Mouse (Mus musculus): ENCODE results near the gene Gss. TPM values are rescaled to one million over a fixed set of nuclear protein-coding genes. Genes with fewer than 3 reads are reported as not detected.
A peak's percentile ranks its signal among the peaks of the same experiment; 100 is the strongest.

The Gss gene
- polyA plus RNA-seq (2014; fragmentation: Nextera tagmentation; extraction: Ambion mirVana) = 25.0 and 29.8 TPM in 2 replicates

- Histone ChIP-seq H3K36me3 (ENCODE audit: control insufficient read depth, insufficient read depth, low read length) (no peaks in the 10 kb centered on the region), H3K9me3 (ENCODE audit: control insufficient read depth, low read length) (no peaks in the 10 kb centered on the region), H3K9ac (ENCODE audit: low read depth, low read length) (peak within 1 kb of the TSS; percentile 80), H3K4me3 (ENCODE audit: low read length) (peak within 1 kb of the TSS; percentile 70), H3K4me2 (replicated peaks; ENCODE audit: low read depth, low read length) (peak within 1 kb of the TSS; percentile 85), H3K27me3 (ENCODE audit: control insufficient read depth, insufficient read depth, low read length) (no peaks in the 10 kb centered on the region), H3K4me1 (ENCODE audit: control insufficient read depth, insufficient read depth, low read length) (no peaks in the 10 kb centered on the region), H3K27ac (ENCODE audit: low read depth, low read length) (peak within 1 kb of the TSS; percentile 85)
- WGBS = under 1% methylated on average over 53 of the region's 53 CpGs
- ATAC-seq (ENCODE audit: low FRiP score, low TSS enrichment) = peak; percentile 93
Measured at GRCm38 (mm10) chr2:155592137-155592853, at the start of gene Gss. Gss (minus strand) TSS chr2:155592810.

- H3K4me3 ChIP-seq (ENCODE audit: low read length) = no peak overlapping the region
- no peak overlapping the region for H3K4me2 ChIP-seq (replicated peaks; ENCODE audit: low read depth, low read length)
- no peak for ATAC-seq (ENCODE audit: low FRiP score, low TSS enrichment)
- H3K27ac ChIP-seq (ENCODE audit: low read depth, low read length) = no peak overlapping the region
- H3K36me3 ChIP-seq (ENCODE audit: control insufficient read depth, insufficient read depth, low read length) = peaks cover 92% of the 10 kb centered on the region
- H3K9me3 ChIP-seq (ENCODE audit: control insufficient read depth, low read length) = no peaks in the 10 kb centered on the region
- no peaks in the 10 kb centered on the region for H3K4me1 ChIP-seq (ENCODE audit: control insufficient read depth, insufficient read depth, low read length)
- H3K27me3 ChIP-seq (ENCODE audit: control insufficient read depth, insufficient read depth, low read length) = no peaks in the 10 kb centered on the region
- 81% methylated on average over 18 of the region's 18 CpGs for WGBS
- H3K9ac ChIP-seq (ENCODE audit: low read depth, low read length) = no peak overlapping the region
Measured at GRCm38 (mm10) chr2:155641540-155642472, 49.2 kb upstream of the Gss start.

- no peak overlapping the region for H3K27ac ChIP-seq (ENCODE audit: low read depth, low read length)
- ATAC-seq (ENCODE audit: low FRiP score, low TSS enrichment) = no peak
- H3K4me1 ChIP-seq (ENCODE audit: control insufficient read depth, insufficient read depth, low read length) = no peaks in the 10 kb centered on the region
- H3K27me3 ChIP-seq (ENCODE audit: control insufficient read depth, insufficient read depth, low read length) = no peaks in the 10 kb centered on the region
- no peak overlapping the region for H3K9ac ChIP-seq (ENCODE audit: low read depth, low read length)
- WGBS = 89% methylated on average over 6 of the region's 6 CpGs
- no peaks in the 10 kb centered on the region for H3K9me3 ChIP-seq (ENCODE audit: control insufficient read depth, low read length)
- peaks cover 96% of the 10 kb centered on the region for H3K36me3 ChIP-seq (ENCODE audit: control insufficient read depth, insufficient read depth, low read length)
- no peak overlapping the region for H3K4me2 ChIP-seq (replicated peaks; ENCODE audit: low read depth, low read length)
- no peak overlapping the region for H3K4me3 ChIP-seq (ENCODE audit: low read length)
Measured at GRCm38 (mm10) chr2:155640656-155641055, 48.0 kb upstream of the Gss start.

GRCm38 (mm10) chr2:155637411-155637810, 44.8 kb upstream of the Gss start:
- H3K4me1 ChIP-seq (ENCODE audit: control insufficient read depth, insufficient read depth, low read length) = no peaks in the 10 kb centered on the region
- peaks cover 91% of the 10 kb centered on the region for H3K36me3 ChIP-seq (ENCODE audit: control insufficient read depth, insufficient read depth, low read length)
- 93% methylated on average over 4 of the region's 4 CpGs for WGBS

GRCm38 (mm10) chr2:155636881-155637280, 44.3 kb upstream of the Gss start:
- H3K27ac ChIP-seq (ENCODE audit: low read depth, low read length) = no peak overlapping the region
- H3K9ac ChIP-seq (ENCODE audit: low read depth, low read length) = no peak overlapping the region
- peaks cover 86% of the 10 kb centered on the region for H3K36me3 ChIP-seq (ENCODE audit: control insufficient read depth, insufficient read depth, low read length)
- no peak overlapping the region for H3K4me2 ChIP-seq (replicated peaks; ENCODE audit: low read depth, low read length)
- H3K4me1 ChIP-seq (ENCODE audit: control insufficient read depth, insufficient read depth, low read length) = no peaks in the 10 kb centered on the region
- ATAC-seq (ENCODE audit: low FRiP score, low TSS enrichment) = no peak
- 0 out of 2 replicates have a peak, but pooled peaks cover 4% of the 10 kb centered on the region for H3K27me3 ChIP-seq (ENCODE audit: control insufficient read depth, insufficient read depth, low read length)
- no peaks in the 10 kb centered on the region for H3K9me3 ChIP-seq (ENCODE audit: control insufficient read depth, low read length)
- no peak overlapping the region for H3K4me3 ChIP-seq (ENCODE audit: low read length)

More at GRCm38 (mm10) chr2:155637411-155637810, 44.8 kb upstream of the Gss start:
- no peak overlapping the region for H3K9ac ChIP-seq (ENCODE audit: low read depth, low read length)
- H3K9me3 ChIP-seq (ENCODE audit: control insufficient read depth, low read length) = no peaks in the 10 kb centered on the region
- no peak for ATAC-seq (ENCODE audit: low FRiP score, low TSS enrichment)
- H3K4me3 ChIP-seq (ENCODE audit: low read length) = no peak overlapping the region
- H3K4me2 ChIP-seq (replicated peaks; ENCODE audit: low read depth, low read length) = no peak overlapping the region
- H3K27me3 ChIP-seq (ENCODE audit: control insufficient read depth, insufficient read depth, low read length) = no peaks in the 10 kb centered on the region
- H3K27ac ChIP-seq (ENCODE audit: low read depth, low read length) = no peak overlapping the region

- Histone ChIP-seq H3K9ac (ENCODE audit: low read depth, low read length) (no peak overlapping the region), H3K4me1 (ENCODE audit: control insufficient read depth, insufficient read depth, low read length) (peaks cover 3% of the 10 kb centered on the region; the same call in 1 of the 2 replicates), H3K27ac (ENCODE audit: low read depth, low read length) (no peak overlapping the region), H3K4me2 (replicated peaks; ENCODE audit: low read depth, low read length) (no peak overlapping the region), H3K27me3 (ENCODE audit: control insufficient read depth, insufficient read depth, low read length) (peaks cover 9% of the 10 kb centered on the region; the same call in 1 of the 2 replicates), H3K9me3 (ENCODE audit: control insufficient read depth, low read length) (no peaks in the 10 kb centered on the region), H3K4me3 (ENCODE audit: low read length) (no peak overlapping the region), H3K36me3 (ENCODE audit: control insufficient read depth, insufficient read depth, low read length) (peaks cover 77% of the 10 kb centered on the region)
- 94% methylated on average over 8 of the region's 8 CpGs for WGBS
- no peak for ATAC-seq (ENCODE audit: low FRiP score, low TSS enrichment)
Measured at GRCm38 (mm10) chr2:155635961-155636360, 43.4 kb upstream of the Gss start.

GRCm38 (mm10) chr2:155634562-155634961, 42.0 kb upstream of the Gss start:
- H3K9ac ChIP-seq (ENCODE audit: low read depth, low read length) = no peak overlapping the region
- no peak overlapping the region for H3K4me3 ChIP-seq (ENCODE audit: low read length)
- peaks cover 13% of the 10 kb centered on the region; the same call in 1 of the 2 replicates for H3K4me1 ChIP-seq (ENCODE audit: control insufficient read depth, insufficient read depth, low read length)
- no peak overlapping the region for H3K27ac ChIP-seq (ENCODE audit: low read depth, low read length)
- H3K9me3 ChIP-seq (ENCODE audit: control insufficient read depth, low read length) = no peaks in the 10 kb centered on the region
- peaks cover 63% of the 10 kb centered on the region for H3K36me3 ChIP-seq (ENCODE audit: control insufficient read depth, insufficient read depth, low read length)
- H3K27me3 ChIP-seq (ENCODE audit: control insufficient read depth, insufficient read depth, low read length) = peaks cover 23% of the 10 kb centered on the region
- H3K4me2 ChIP-seq (replicated peaks; ENCODE audit: low read depth, low read length) = no peak overlapping the region
- ATAC-seq (ENCODE audit: low FRiP score, low TSS enrichment) = no peak
- 88% methylated on average over 8 of the region's 8 CpGs for WGBS

GRCm38 (mm10) chr2:155633731-155634130, 41.1 kb upstream of the Gss start:
- Histone ChIP-seq H3K27me3 (ENCODE audit: control insufficient read depth, insufficient read depth, low read length) (peaks cover 28% of the 10 kb centered on the region), H3K9me3 (ENCODE audit: control insufficient read depth, low read length) (no peaks in the 10 kb centered on the region), H3K4me2 (replicated peaks; ENCODE audit: low read depth, low read length) (no peak overlapping the region), H3K36me3 (ENCODE audit: control insufficient read depth, insufficient read depth, low read length) (peaks cover 55% of the 10 kb centered on the region), H3K27ac (ENCODE audit: low read depth, low read length) (no peak overlapping the region), H3K4me3 (ENCODE audit: low read length) (no peak overlapping the region), H3K9ac (ENCODE audit: low read depth, low read length) (no peak overlapping the region), H3K4me1 (ENCODE audit: control insufficient read depth, insufficient read depth, low read length) (peaks cover 18% of the 10 kb centered on the region; the same call in 1 of the 2 replicates)
- no peak for ATAC-seq (ENCODE audit: low FRiP score, low TSS enrichment)
- WGBS = 92% methylated on average over 9 of the region's 9 CpGs

All from kidney, embryonic 14.5 days (tissue).